Mouse (Mus musculus) heart, embryonic 14.5 days (tissue): ENCODE data around the gene Pdhb. TPM values are rescaled to one million over a fixed set of nuclear protein-coding genes. Genes with fewer than 3 reads are reported as not detected.

ENCODE experiments used
- ATAC-seq: fragments of 200-750 bp; cut with Nextera tagmentation; 2 replicates; pipeline ENCODE4 v1.8.0; 2017; ENCODE audit warnings: low read depth, moderate TSS enrichment; ENCODE audit not compliant: insufficient number of reproducible peaks, insufficient read depth, low FRiP score
- H3K27ac ChIP-seq, 2 experiments: fragments of 200-500 bp in 1 of 2; fragments of 300-500 bp in 1 of 2; sonication (generic) in 1 of 2; replicated peaks in 1 of 2; 2 replicates each; pipeline ENCODE4 v1.5.1; 2012 to 2014; ENCODE audit warnings: low read depth in 2 of 2, low read length in 2 of 2, control low read depth in 1 of 2, mild to moderate bottlenecking in 1 of 2, mixed read lengths in 1 of 2; ENCODE audit not compliant: control insufficient read depth in 1 of 2, insufficient read depth in 1 of 2
- H3K27me3 ChIP-seq: fragments of 300-500 bp; sonication (generic); 2 replicates; pipeline ENCODE4 v1.6.1; 2014; ENCODE audit warnings: mild to moderate bottlenecking, low read length, control low read depth; ENCODE audit not compliant: control insufficient read depth, insufficient read depth
- H3K36me3 ChIP-seq: fragments of 300-500 bp; sonication (generic); 2 replicates; pipeline ENCODE4 v1.6.1; 2014; ENCODE audit warnings: mild to moderate bottlenecking, control low read depth, low read length, mixed read lengths; ENCODE audit not compliant: control insufficient read depth, insufficient read depth
- H3K4me1 ChIP-seq, 2 experiments: fragments of 200-500 bp in 1 of 2; fragments of 300-500 bp in 1 of 2; sonication (generic) in 1 of 2; 2 replicates each; pipeline ENCODE4 v1.6.1; 2012 to 2014; ENCODE audit warnings: low read length in 2 of 2, control low read depth in 1 of 2, mixed read lengths in 1 of 2; ENCODE audit not compliant: control insufficient read depth in 2 of 2, insufficient read depth in 2 of 2
- H3K4me2 ChIP-seq: fragments of 300-500 bp; sonication (generic); 2 replicates; pipeline ENCODE4 v1.6.1; 2014; ENCODE audit warnings: mild to moderate bottlenecking, low read length
- H3K4me3 ChIP-seq, 2 experiments: fragments of 200-500 bp in 1 of 2; fragments of 300-500 bp in 1 of 2; sonication (generic) in 1 of 2; 2 replicates each; pipeline ENCODE4 v1.5.1; 2012 to 2014; ENCODE audit warnings: low read length in 2 of 2, mild to moderate bottlenecking in 2 of 2, control low read depth in 1 of 2, low read depth in 1 of 2, moderate library complexity in 1 of 2; ENCODE audit not compliant: control insufficient read depth in 1 of 2, insufficient read depth in 1 of 2
- H3K9ac ChIP-seq: fragments of 300-500 bp; sonication (generic); 2 replicates; pipeline ENCODE4 v1.6.1; 2014; ENCODE audit warnings: mild to moderate bottlenecking, low read length
- H3K9me3 ChIP-seq: fragments of 300-500 bp; sonication (generic); 2 replicates; pipeline ENCODE4 v1.6.1; 2016; ENCODE audit warnings: low read length, control low read depth; ENCODE audit not compliant: control insufficient read depth
- WGBS: fragments of 180-500 bp; shearing (Covaris S2); extraction: QIAGEN DNeasy Blood & Tissue Kit; methylation state at CpG from one replicate; pipeline ENCODE4 v1.1.7; 2014; 5-methylcytosine and 5-hydroxymethylcytosine counted together
- polyA plus RNA-seq: library from polyadenylated mRNA; unstranded; fragments of >200 nt; fragmentation: Nextera tagmentation; extraction: Ambion mirVana; gene quantifications from 2 replicates; pipeline ENCODE4 v1.2.1, GENCODE M21; 2014

The Pdhb gene
- polyA plus RNA-seq, 1 experiment from 2014 or later: 588 TPM

DNA sequence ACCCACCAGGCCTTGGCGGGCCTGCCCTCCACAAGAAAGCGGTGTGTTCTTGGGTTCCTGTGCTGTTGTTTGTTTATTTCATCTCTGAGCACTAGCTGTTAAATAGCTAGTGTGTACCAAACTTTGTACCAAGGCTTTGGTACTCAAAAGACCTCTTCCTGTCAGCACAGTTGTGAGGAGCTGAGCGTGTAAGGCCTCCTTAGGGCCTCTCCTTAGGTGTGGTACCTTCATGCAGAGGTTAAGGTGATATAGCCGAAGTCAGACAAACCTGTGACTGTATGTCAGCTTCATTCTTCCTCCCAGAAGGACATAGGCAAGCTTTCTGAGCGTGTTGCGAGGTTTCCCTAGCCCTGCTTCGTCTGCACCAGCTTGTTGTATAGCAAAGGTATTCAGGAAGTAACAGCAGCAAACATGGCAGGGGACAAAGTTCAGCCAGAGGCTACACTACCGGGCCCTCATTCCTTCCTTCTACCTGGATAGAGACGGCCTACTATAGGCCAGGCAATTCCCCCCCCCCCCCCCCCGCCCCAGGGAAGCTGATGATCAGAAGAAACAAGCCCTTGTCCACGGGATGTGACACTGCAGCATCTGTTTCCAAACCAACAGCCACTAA, 26.1 kb downstream of the Pdhb start:
- Histone ChIP-seq H3K9me3 (no peaks in the 10 kb centered on the region), H3K9ac (no peak overlapping the region), H3K4me2 (no peak overlapping the region), H3K27ac (peak overlapping the region in 1 of 2 experiments; percentile 68; a peak in 1 of 4 replicates), H3K4me1 (peaks cover 5 to 12% of the 10 kb centered on the region in 2 experiments; a peak in 3 of 4 replicates), H3K36me3 (peaks cover 68% of the 10 kb centered on the region), H3K4me3 (no peak overlapping the region), H3K27me3 (no peaks in the 10 kb centered on the region)
- ATAC-seq: no peak
- WGBS: 86% methylated on average over 10 of the region's 11 CpGs

DNA sequence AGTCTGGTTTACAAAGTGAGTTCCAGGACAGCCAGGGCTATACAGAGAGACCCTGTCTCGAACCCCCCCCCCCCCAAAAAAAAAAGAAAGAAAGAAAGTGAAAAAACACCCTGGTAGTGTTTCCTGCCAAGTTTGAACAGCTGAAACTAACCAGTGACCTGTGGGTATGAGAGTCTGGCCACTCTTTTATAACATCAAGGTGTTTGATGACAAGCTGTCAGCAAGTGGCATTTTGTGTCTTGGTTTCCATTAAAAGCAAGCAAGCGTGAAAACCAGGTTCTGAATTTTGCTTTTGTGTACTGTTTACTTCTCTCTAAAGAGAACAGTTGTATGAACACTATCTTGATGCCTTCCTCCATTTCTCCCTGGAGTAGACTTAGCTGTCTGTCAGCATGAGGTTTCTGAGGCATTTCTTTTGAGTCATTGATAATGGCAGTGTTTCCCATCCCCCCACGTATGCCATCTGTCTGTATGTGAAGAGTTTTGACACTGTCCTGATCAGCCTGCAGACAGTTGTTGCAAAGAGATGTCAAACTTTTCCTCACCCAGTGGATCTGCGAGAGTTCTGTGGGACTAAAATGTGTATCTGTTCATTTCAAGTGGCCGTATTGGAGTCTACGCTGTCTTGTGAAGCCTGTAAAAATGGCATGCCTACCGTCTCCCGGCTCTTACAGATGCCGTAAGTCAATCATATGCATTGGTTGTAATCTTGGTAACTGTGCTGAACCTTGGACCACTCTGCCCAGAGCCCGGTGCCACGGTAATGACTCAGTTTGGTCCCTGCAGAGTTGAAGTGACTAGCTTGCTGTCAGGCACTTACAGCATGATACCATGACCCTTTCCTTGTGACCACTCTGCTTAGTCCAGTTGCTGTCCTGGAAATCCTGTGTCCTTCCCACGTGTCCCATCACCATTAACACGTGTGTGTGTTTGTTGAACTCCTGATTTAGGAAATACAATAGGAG, 26.9 kb downstream of the Pdhb start:
- Histone ChIP-seq H3K27ac (peak overlapping the region; percentile 8 to 68; a peak in 2 of 4 replicates), H3K4me1 (peaks cover 5 to 12% of the 10 kb centered on the region in 2 experiments; a peak in 3 of 4 replicates), H3K4me2 (peak overlapping the region; percentile 23; the same call in 1 of the 2 replicates), H3K9me3 (no peaks in the 10 kb centered on the region), H3K36me3 (peaks cover 68% of the 10 kb centered on the region), H3K9ac (no peak overlapping the region), H3K4me3 (no peak overlapping the region), H3K27me3 (no peaks in the 10 kb centered on the region)
- no peak for ATAC-seq
- 36% methylated on average over 13 of the region's 13 CpGs for WGBS

DNA sequence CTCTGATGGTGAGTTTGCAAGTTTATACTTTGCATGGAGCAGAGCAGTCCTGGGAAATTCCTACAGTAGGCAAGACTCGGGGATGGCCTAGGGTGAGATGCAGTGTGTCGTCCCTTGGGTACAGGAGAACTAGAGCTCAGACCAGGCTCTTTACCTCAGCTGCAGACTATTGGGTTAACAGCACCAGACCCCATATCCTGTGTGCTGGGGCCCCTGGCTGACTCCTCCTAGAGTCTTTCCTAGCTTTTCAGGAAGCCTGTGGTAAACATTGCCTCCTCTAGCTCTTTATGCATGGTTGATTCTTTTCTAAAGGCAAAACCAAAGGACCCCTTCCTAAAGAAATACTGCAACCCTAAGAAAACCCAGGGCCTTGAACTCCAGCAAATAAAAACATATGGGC, 31.7 kb downstream of the Pdhb start:
- Histone ChIP-seq H3K36me3 (peaks cover 72% of the 10 kb centered on the region), H3K27me3 (no peaks in the 10 kb centered on the region), H3K4me2 (no peak overlapping the region), H3K9ac (no peak overlapping the region), H3K9me3 (no peaks in the 10 kb centered on the region), H3K27ac (no peak overlapping the region), H3K4me1 (peaks cover 2 to 6% of the 10 kb centered on the region in 2 experiments; a peak in 3 of 4 replicates), H3K4me3 (no peak overlapping the region)
- no peak for ATAC-seq
- 82% methylated on average over 2 of the region's 2 CpGs for WGBS

DNA sequence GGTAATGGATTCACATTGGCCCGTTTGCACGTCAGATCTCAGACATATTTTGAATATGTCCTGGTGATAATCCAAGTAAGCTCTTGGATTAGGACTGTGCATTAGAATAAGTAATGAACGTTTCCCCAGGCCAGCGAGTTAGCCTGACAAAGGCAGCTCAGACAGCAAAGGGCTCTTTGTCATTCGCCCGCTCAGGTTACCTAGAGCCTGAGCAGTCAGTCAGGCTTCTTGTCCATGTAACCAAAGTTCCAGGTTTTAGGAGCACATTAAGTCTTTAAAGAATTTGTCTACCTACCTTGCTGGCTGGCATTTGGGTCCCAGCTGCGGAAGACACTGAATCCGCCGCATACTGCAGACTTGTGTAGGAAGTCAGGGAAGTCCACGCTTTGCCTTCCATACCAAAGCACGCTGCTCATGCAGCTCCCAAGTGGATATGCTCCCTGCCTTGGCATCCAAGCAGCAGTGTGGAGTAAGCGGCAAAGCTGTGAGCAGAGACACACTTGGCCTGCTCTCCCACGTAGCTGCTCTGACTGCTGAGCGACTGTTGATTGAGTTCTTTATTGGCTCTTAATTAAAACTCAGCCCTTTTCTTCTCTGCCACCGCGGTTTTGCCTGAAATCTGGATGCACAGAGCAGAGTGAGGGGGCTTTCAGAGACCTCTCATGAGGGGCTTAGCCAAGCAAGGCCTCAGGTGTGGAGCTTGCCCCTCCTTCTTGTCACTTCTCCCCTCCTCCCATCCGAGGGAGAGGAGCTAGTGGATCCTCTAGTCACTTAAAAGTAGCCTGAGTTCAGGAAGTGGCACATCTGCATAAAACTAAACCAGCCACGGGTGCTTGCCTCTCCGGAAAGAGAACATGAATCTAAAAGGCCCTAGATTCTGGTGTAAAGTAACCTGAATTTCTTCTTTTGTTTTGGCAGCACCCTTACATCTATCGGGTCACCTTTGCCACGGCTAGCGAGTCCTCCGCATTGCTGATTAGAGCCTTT, 32.8 kb downstream of the Pdhb start:
- Histone ChIP-seq H3K27ac (no peak overlapping the region), H3K36me3 (peaks cover 71% of the 10 kb centered on the region), H3K4me2 (no peak overlapping the region), H3K4me3 (no peak overlapping the region), H3K4me1 (peaks cover 0 to 2% of the 10 kb centered on the region in 2 experiments; a peak in 1 of 4 replicates), H3K9ac (no peak overlapping the region), H3K27me3 (no peaks in the 10 kb centered on the region), H3K9me3 (no peaks in the 10 kb centered on the region)
- WGBS: 81% methylated on average over 23 of the region's 23 CpGs
- no peak for ATAC-seq

DNA sequence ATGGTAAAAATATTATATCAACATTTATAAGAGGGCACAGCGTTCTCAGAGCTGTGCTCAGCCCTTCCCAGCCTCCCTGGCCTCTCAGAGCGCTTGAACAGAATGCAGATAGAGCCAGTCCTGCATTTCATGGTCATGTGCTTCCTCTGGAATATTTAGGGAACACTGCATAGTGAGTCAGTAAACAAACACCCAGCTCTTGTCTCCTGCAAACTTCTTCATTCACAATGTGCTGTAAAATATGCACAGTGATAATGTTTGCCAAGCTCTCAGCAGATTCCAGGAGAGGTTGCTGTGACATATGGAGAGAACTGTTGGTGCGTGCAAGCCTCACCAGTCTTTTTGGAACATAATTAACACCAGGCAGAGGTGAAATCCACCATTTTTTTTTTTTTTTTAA, 37.7 kb downstream of the Pdhb start:
- H3K36me3 ChIP-seq: peaks cover 52% of the 10 kb centered on the region
- ATAC-seq: peak; percentile 83

DNA sequence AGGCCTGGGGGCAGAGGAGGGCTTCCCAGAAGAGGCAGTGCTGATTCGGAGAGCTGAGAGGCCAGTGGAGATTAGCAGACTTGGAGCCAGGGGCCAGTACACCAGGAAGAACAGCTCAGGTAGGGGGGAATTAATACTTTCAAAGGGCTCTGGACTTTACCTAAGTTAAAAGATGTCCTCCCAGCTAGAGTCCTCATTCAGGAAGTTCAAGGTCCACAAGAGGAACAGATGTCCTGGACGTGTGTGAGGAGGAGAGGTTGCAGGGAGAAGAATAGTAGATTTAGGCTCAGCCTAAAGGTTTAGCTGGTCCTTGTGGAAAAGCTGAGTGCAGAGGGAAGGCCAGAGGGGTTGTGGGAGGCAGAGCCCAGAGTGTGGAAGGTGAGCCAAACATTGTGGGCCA, 38.6 kb downstream of the Pdhb start:
- ATAC-seq: no peak
- H3K4me2 ChIP-seq: no peak overlapping the region
- H3K36me3 ChIP-seq: peaks cover 44% of the 10 kb centered on the region
- peaks cover 10% of the 10 kb centered on the region in 2 experiments for H3K4me1 ChIP-seq
- no peaks in the 10 kb centered on the region for H3K27me3 ChIP-seq
- H3K27ac ChIP-seq: peak overlapping the region; percentile 75 to 87
- WGBS: 68% methylated on average over 2 of the region's 2 CpGs
- no peak overlapping the region for H3K4me3 ChIP-seq
- no peaks in the 10 kb centered on the region for H3K9me3 ChIP-seq
- H3K9ac ChIP-seq: no peak overlapping the region

More for the DNA sequence above, 37.7 kb downstream of the Pdhb start:
- peaks cover 10% of the 10 kb centered on the region in 2 experiments for H3K4me1 ChIP-seq
- WGBS: 27% methylated on average over 3 of the region's 3 CpGs
- H3K27me3 ChIP-seq: no peaks in the 10 kb centered on the region
- H3K4me3 ChIP-seq: no peak overlapping the region
- H3K27ac ChIP-seq: peak overlapping the region; percentile 65 to 87
- H3K4me2 ChIP-seq: peak overlapping the region; percentile 3; the same call in 1 of the 2 replicates
- no peaks in the 10 kb centered on the region for H3K9me3 ChIP-seq
- H3K9ac ChIP-seq: no peak overlapping the region

DNA sequence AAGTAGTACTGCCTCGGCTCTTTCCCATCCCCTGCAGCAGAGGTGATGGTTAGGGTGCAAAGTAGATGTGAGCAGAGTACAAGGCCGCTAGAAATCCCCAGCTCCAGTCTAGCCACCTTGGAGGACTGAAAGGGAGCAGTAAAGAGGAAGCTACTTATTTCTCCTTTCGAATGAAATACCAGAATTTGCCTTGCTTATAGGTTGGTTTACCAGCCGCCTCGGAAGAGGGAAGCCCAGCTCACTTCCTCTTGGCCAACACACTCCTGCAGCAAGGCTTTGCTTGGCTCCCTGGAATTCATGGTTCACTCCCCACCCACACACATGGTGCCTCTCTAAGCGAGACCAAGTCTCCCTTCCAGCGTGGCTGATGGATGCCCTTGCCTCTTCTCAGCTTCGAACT, 40.0 kb downstream of the Pdhb start:
- Histone ChIP-seq H3K36me3 (peaks cover 30% of the 10 kb centered on the region), H3K9ac (no peak overlapping the region), H3K4me3 (no peak overlapping the region), H3K4me2 (no peak overlapping the region), H3K27ac (no peak overlapping the region), H3K9me3 (no peaks in the 10 kb centered on the region), H3K4me1 (peaks cover 10% of the 10 kb centered on the region in 2 experiments), H3K27me3 (no peaks in the 10 kb centered on the region)
- ATAC-seq: no peak
- 78% methylated on average over 8 of the region's 8 CpGs for WGBS
